Mouse (Mus musculus) heart, embryonic 13.5 days (tissue): ENCODE data around the gene Cacna2d3. TPM values are rescaled to one million over a fixed set of nuclear protein-coding genes. Genes with fewer than 3 reads are reported as not detected.

Experiments
- ATAC-seq: fragments of 200-750 bp; cut with Nextera tagmentation; 2 replicates; pipeline ENCODE4 v1.8.0; 2017; ENCODE audit warnings: moderate TSS enrichment; ENCODE audit not compliant: insufficient number of reproducible peaks, low FRiP score, low TSS enrichment; ENCODE audit errors: extremely low read depth
- H3K27ac ChIP-seq: fragments of 300-500 bp; sonication (generic); replicated peaks from 2 replicates; pipeline ENCODE4 v1.5.1; 2015; ENCODE audit warnings: moderate library complexity, mild to moderate bottlenecking, inconsistent platforms
- H3K27me3 ChIP-seq: fragments of 300-500 bp; sonication (generic); replicated peaks from 2 replicates; pipeline ENCODE4 v1.6.1; 2015; ENCODE audit warnings: mild to moderate bottlenecking, inconsistent platforms
- H3K36me3 ChIP-seq: fragments of 300-500 bp; sonication (generic); 2 replicates; pipeline ENCODE4 v1.6.1; 2015; ENCODE audit warnings: mild to moderate bottlenecking, inconsistent platforms
- H3K4me1 ChIP-seq: fragments of 300-500 bp; sonication (generic); 2 replicates; pipeline ENCODE4 v1.6.1; 2015; ENCODE audit warnings: inconsistent platforms
- H3K4me2 ChIP-seq: fragments of 300-500 bp; sonication (generic); 2 replicates; pipeline ENCODE4 v1.6.1; 2015; ENCODE audit warnings: inconsistent platforms, mild to moderate bottlenecking, moderate library complexity
- H3K4me3 ChIP-seq: fragments of 300-500 bp; sonication (generic); 2 replicates; pipeline ENCODE4 v1.5.1; 2015; ENCODE audit warnings: moderate library complexity, mild to moderate bottlenecking, inconsistent platforms
- H3K9ac ChIP-seq: fragments of 300-500 bp; sonication (generic); 2 replicates; pipeline ENCODE4 v1.6.1; 2015; ENCODE audit warnings: inconsistent platforms, mild to moderate bottlenecking, moderate library complexity
- H3K9me3 ChIP-seq: fragments of 300-500 bp; sonication (generic); 2 replicates; pipeline ENCODE4 v1.6.1; 2016; ENCODE audit warnings: inconsistent platforms
- WGBS: fragments of 180-500 bp; shearing (Covaris S2); methylation state at CpG from one replicate; pipeline ENCODE4 v1.1.7; 2015; ENCODE audit warnings: mixed read lengths; 5-methylcytosine and 5-hydroxymethylcytosine counted together
- polyA plus RNA-seq: library from polyadenylated mRNA; unstranded; fragments of >200 nt; fragmentation: Nextera tagmentation; extraction: Ambion mirVana; gene quantifications from 2 replicates; pipeline ENCODE4 v1.2.1, GENCODE M21; 2015

Cacna2d3 gene
- polyA plus RNA-seq, 1 experiment from 2014 or later = 0.33 TPM

DNA sequence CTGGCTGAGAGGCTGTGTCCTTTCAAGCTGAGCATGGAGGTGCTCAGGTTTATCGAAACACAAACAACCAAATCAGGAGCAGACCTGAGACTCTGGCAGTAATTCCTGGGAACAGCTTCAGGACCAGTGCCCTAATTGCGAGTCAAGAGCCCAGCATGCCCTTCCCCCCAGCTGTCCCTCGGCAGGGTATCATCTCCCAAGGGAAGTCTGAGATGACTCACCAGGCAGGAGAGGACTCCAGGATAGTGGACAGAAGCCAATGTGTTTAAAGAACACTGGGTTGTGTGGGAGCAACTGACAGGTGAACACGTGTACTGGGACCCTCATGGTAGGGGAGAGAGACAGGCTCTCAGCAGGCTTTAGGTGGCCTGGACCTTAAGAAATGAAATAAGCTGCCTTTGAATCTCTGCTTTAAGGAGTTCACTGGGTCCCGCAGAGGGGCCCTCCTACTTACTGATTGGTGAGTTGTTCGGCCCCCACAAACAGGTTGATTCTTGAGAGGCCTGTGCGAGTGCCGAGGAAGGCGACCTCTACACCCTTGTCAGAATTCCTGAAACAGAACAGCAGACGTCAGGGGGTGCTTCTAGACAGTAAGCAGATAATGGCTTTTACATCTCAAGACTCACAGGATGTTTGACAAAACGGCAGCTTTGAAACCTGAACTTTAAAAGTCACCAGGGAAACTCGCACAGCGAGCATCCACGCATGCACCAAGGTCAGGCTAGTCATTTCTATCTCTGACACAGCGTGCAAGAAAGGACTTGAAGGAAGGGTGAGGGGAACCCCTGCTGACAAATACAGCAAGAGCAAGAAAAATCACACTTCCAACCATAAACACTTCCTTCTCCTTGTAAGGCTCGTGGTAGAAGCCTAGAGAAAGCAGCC, 669.5 kb downstream of the Cacna2d3 start:
- no peaks in the 10 kb centered on the region for H3K27me3 ChIP-seq
- peaks cover 9% of the 10 kb centered on the region for H3K4me1 ChIP-seq
- no peak overlapping the region for H3K27ac ChIP-seq
- H3K9me3 ChIP-seq = no peaks in the 10 kb centered on the region
- H3K36me3 ChIP-seq = no peaks in the 10 kb centered on the region
- H3K4me2 ChIP-seq = peak overlapping the region; percentile 7; the same call in 1 of the 2 replicates
- 20% methylated on average over 16 of the region's 16 CpGs for WGBS
- no peak overlapping the region for H3K4me3 ChIP-seq
- no peak for ATAC-seq
- H3K9ac ChIP-seq = no peak overlapping the region

DNA sequence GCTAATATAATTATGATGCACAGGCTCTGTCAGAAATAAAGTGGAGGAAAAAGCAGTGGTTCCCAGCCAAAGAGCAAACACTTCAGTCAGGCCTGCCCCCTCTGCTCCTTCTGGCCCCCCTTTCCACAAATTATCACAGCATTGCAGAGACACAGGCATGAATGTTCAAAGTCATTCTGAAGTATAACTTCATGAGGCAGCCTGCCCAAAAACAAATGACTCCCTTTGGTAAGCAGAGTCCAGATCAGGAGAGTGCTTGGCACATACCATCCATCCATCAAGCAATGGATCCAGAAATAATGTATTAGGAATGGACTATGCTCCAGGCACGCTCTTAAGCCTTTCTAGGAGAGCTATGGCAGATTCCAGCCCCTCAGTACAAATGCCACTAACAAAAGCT, 679.3 kb downstream of the Cacna2d3 start:
- Histone ChIP-seq H3K36me3 (no peaks in the 10 kb centered on the region), H3K9me3 (no peaks in the 10 kb centered on the region), H3K4me2 (no peak overlapping the region), H3K4me1 (peaks cover 22% of the 10 kb centered on the region), H3K27me3 (no peaks in the 10 kb centered on the region), H3K9ac (no peak overlapping the region), H3K27ac (peak overlapping the region; percentile 50), H3K4me3 (no peak overlapping the region)
- no peak for ATAC-seq
- WGBS = 42% methylated on average over 1 of the region's 1 CpGs

DNA sequence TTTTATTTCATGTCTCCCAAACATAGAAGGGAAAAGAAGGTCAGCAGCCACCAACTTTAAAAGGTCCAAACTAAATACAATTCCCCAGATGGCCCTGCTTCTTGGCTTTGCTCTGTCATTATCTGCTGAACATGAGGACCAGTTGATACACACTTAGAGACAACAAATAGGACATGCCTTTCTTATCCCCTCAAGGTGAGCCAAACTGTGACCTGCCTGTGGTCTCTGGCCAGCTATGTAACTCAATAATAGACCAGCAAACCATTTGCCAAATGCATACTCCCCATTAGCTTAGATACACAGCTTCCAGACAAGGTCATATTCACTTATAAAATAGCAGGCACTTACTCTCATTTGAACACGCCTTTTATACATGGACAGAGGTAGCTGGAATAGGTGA, 680.2 kb downstream of the Cacna2d3 start:
- Histone ChIP-seq H3K9me3 (no peaks in the 10 kb centered on the region), H3K4me2 (no peak overlapping the region), H3K27me3 (no peaks in the 10 kb centered on the region), H3K27ac (peak overlapping the region; percentile 50), H3K9ac (no peak overlapping the region), H3K4me3 (no peak overlapping the region), H3K4me1 (peaks cover 22% of the 10 kb centered on the region), H3K36me3 (no peaks in the 10 kb centered on the region)
- no peak for ATAC-seq
- WGBS = 69% methylated on average over 1 of the region's 1 CpGs

DNA sequence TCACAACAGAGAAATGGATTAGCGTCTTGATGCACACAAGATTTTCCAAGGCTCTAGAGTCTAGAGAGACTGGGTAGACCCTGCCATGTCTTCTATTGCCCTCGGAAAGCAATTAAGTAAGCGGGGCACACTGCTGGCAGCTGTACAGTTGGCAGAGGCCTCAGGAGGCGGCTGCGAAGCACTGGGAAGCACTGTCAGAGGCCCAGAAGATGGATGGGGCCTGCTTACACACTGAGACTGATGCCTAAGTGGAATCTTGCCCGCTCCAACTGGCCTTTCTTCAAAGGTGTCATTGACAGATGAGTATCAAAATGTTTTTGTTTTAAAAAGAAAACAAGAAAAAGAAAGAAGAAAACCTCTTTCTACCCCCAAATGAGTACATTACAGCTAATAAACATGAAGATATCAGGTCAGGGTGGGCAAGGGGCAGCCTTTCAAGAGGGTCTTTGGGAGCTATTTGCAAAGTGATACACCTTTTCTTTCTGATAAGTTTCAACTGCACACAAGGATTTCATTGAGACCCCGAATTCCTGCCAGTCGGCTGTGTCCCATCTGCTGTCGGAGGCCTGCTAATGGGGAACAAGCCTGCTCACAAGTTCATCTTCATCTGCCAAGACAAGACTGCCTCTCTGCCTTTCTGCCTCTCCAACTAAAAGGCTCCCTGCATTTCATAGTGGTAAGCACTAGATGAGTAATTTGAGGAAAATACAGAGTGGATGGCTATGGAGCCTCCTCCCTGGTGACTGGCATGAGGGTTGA, 680.9 kb downstream of the Cacna2d3 start:
- no peaks in the 10 kb centered on the region for H3K9me3 ChIP-seq
- H3K4me1 ChIP-seq = peaks cover 22% of the 10 kb centered on the region
- H3K9ac ChIP-seq = no peak overlapping the region
- H3K36me3 ChIP-seq = no peaks in the 10 kb centered on the region
- WGBS = 66% methylated on average over 9 of the region's 9 CpGs
- no peak for ATAC-seq
- H3K27ac ChIP-seq = peak overlapping the region; percentile 50
- no peak overlapping the region for H3K4me2 ChIP-seq
- H3K27me3 ChIP-seq = no peaks in the 10 kb centered on the region
- H3K4me3 ChIP-seq = no peak overlapping the region

DNA sequence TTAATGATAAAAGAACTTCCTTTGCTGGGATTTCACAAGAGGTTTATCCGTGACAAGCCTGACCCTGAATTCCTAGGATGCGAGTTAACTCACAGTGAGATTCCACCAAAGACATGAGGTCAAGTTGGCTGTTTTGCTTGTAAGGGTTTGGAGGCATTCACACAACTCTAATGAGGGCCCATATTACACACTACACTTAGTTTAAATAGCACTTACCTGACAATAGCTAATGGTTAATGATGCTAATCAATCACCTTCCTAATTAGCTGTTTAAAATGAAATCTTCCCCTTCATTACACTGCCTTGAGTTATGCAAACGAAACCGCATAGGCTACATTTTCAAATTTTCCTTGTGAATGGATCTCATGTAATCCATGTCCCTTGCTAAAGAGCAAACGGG, 683.4 kb downstream of the Cacna2d3 start:
- H3K27me3 ChIP-seq = no peaks in the 10 kb centered on the region
- no peaks in the 10 kb centered on the region for H3K36me3 ChIP-seq
- 78% methylated on average over 5 of the region's 5 CpGs for WGBS
- no peak for ATAC-seq
- H3K9me3 ChIP-seq = no peaks in the 10 kb centered on the region
- H3K4me2 ChIP-seq = no peak overlapping the region
- H3K4me3 ChIP-seq = no peak overlapping the region
- no peak overlapping the region for H3K9ac ChIP-seq
- peaks cover 22% of the 10 kb centered on the region for H3K4me1 ChIP-seq
- no peak overlapping the region for H3K27ac ChIP-seq

DNA sequence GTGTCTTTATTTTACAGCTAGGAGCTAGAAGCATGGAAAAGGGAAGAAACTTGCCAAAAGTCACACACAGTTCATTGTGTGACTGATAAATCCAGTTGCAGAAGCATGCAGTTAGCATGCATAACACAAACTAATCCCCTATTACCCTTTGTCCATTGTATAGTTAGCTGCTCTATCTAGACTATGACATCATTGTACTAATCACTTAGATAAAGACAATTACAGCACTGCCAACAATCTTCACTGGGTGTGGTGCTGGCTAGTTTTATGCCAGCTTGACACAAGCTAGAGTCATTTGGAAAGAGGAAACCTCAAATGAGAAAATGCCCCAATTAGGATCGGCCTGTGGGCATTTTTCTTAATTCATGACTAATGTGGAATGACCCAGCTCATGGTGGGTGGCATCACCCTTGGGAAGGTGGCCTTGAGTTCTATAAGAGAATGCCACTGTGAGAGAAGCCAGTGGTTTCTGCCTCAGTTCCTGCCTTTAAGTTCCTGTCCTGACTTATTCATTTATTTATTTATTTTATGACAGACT, 689.7 kb downstream of the Cacna2d3 start:
- Histone ChIP-seq H3K27ac (no peak overlapping the region), H3K4me2 (no peak overlapping the region), H3K4me1 (peaks cover 20% of the 10 kb centered on the region), H3K9ac (no peak overlapping the region), H3K9me3 (no peaks in the 10 kb centered on the region), H3K4me3 (no peak overlapping the region), H3K36me3 (no peaks in the 10 kb centered on the region), H3K27me3 (0 out of 2 replicates have a peak, but pooled peaks cover 1% of the 10 kb centered on the region)
- WGBS = 72% methylated on average over 1 of the region's 1 CpGs
- ATAC-seq = no peak

DNA sequence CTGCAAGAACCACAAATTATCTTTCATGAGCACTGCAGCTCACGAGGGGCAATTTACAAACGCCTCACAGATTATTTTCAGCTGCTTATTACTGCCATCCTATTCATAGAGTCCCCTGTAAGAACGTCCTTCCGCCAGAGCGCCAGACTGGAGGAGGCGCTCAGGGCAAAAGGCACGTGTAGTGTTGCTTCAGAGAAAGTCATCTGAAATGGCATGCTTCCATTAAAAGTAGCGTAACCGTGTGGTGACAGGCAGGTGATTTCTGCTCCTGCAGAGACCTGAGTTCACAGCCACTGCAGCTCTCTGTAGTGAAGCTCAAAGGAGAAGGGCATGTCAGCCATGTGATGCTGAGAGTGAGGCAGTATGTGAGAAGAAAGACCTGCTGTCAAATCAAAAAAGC, 691.1 kb downstream of the Cacna2d3 start:
- WGBS = 44% methylated on average over 9 of the region's 9 CpGs
- no peaks in the 10 kb centered on the region for H3K36me3 ChIP-seq

DNA sequence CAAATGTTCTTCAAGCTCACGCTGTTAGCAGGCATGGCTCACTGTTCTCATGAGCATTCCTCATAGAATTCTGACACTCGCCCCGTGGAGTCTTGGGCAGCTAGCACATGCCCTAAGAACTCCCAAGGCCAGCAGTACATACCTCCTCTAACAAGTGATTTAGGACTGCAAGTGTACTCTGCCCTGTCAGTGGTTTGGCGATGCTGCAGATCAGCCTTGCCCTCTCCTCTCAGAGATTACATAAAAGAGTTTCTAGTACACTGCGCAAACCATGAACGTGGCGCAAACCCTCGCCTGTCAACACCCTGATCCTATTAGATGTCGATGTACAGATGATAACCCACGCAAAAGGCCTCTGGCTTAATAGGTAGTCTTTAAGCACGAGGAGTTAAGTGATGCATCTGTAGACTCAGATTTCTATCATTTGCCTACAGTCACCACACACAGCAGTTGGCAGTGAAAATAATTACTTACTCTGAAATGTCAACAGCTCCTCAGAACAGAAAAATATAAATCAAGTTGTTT, 691.7 kb downstream of the Cacna2d3 start:
- H3K4me1 ChIP-seq = peaks cover 20% of the 10 kb centered on the region
- H3K27me3 ChIP-seq = 0 out of 2 replicates have a peak, but pooled peaks cover 3% of the 10 kb centered on the region
- no peak overlapping the region for H3K4me2 ChIP-seq
- no peak overlapping the region for H3K9ac ChIP-seq
- no peaks in the 10 kb centered on the region for H3K9me3 ChIP-seq
- H3K4me3 ChIP-seq = no peak overlapping the region
- no peak overlapping the region for H3K27ac ChIP-seq
- WGBS = 43% methylated on average over 11 of the region's 11 CpGs
- no peaks in the 10 kb centered on the region for H3K36me3 ChIP-seq
- no peak for ATAC-seq

More for the DNA sequence above, 691.1 kb downstream of the Cacna2d3 start:
- H3K9me3 ChIP-seq = no peaks in the 10 kb centered on the region
- H3K27ac ChIP-seq = no peak overlapping the region
- peaks cover 20% of the 10 kb centered on the region for H3K4me1 ChIP-seq
- H3K27me3 ChIP-seq = 0 out of 2 replicates have a peak, but pooled peaks cover 3% of the 10 kb centered on the region
- ATAC-seq = no peak
- no peak overlapping the region for H3K4me2 ChIP-seq
- H3K9ac ChIP-seq = no peak overlapping the region
- no peak overlapping the region for H3K4me3 ChIP-seq

DNA sequence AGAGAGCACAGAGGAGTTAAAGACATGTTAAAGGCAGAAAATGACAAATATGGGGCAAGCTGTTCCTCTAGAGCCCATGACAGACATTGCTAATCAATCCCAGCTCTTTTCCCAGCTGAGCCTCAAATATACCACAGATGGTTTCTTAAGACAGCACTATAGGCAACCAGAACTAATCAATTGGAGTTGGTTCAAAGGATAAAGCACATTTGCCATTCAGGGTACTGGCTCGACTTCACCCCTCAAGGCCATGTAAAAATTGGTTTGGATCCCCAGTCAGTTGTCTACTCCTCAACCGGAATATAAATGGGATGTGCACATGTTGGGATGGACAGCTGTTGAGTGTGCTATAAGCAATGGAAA, 692.6 kb downstream of the Cacna2d3 start:
- H3K4me1 ChIP-seq = peaks cover 20% of the 10 kb centered on the region
- H3K4me3 ChIP-seq = no peak overlapping the region
- H3K27ac ChIP-seq = no peak overlapping the region
- ATAC-seq = no peak
- H3K4me2 ChIP-seq = no peak overlapping the region
- no peaks in the 10 kb centered on the region for H3K36me3 ChIP-seq
- H3K9me3 ChIP-seq = no peaks in the 10 kb centered on the region
- no peak overlapping the region for H3K9ac ChIP-seq
- 0 out of 2 replicates have a peak, but pooled peaks cover 3% of the 10 kb centered on the region for H3K27me3 ChIP-seq
- 88% methylated on average over 2 of the region's 2 CpGs for WGBS

DNA sequence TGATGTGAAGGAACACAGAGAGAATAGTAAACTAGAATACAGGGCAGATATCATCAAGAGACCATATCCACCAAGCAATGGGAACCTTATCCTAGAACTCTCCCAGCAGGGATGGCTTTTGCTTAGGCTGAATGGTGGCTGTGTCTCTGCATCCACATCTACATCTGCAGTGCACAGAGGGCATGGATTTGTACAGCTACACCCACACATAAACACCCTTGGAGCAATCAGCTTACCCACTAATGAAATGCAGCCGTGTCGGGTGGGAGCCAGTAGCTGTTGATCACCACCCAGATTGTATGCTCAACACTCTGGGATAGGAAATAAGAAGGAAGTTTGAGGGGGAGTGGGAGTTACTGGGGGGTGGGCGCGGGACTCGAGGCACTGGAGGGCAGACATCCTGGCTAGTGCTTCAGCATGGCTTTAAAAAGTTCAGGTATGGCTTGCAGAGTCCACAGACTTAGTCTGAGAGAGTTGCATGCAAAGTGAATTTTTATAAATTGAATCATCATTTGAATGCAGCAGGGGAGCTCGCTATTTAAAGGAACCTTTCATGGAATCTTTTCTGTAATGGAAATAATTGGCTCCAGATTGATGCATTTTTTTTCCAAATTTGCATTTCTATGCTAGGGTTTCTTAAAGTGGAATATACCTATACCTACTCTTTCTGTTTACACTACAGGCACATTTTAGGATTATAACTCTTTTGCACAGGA, 693.1 kb downstream of the Cacna2d3 start:
- Histone ChIP-seq H3K4me3 (no peak overlapping the region), H3K27ac (no peak overlapping the region), H3K9ac (no peak overlapping the region), H3K4me2 (no peak overlapping the region), H3K4me1 (peaks cover 20% of the 10 kb centered on the region), H3K36me3 (no peaks in the 10 kb centered on the region), H3K9me3 (no peaks in the 10 kb centered on the region), H3K27me3 (0 out of 2 replicates have a peak, but pooled peaks cover 3% of the 10 kb centered on the region)
- ATAC-seq = no peak
- WGBS = 73% methylated on average over 6 of the region's 6 CpGs

DNA sequence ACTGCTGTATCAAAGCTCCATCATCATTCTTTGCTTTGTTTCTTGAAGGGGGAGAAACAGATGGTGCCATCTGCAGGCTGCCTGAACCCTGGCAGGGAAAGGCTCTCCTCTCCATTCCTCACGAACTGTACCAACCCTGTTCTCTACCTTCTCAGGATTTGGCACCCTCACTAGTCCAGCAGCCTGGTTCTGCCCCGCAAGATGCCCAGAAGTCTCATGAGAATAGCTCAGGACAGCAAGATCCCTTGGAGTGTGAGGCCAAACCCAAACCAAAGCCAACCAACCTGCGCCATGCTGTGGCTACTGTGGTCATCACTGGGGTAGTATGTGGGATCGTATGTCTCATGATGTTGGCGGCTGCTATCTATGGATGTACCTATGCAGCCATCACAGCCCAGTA, 694.4 kb downstream of the Cacna2d3 start:
- WGBS = 89% methylated on average over 5 of the region's 5 CpGs
- Histone ChIP-seq H3K36me3 (no peaks in the 10 kb centered on the region), H3K27ac (no peak overlapping the region), H3K4me2 (no peak overlapping the region), H3K9ac (no peak overlapping the region), H3K9me3 (no peaks in the 10 kb centered on the region), H3K4me3 (no peak overlapping the region), H3K27me3 (0 out of 2 replicates have a peak, but pooled peaks cover 3% of the 10 kb centered on the region), H3K4me1 (peaks cover 20% of the 10 kb centered on the region)
- no peak for ATAC-seq
